Comparison of ENCODE assay signal across 17 mouse cellular contexts in genomic region chr11:8968094-8968493, GRCm38 (mm10). TPM values are rescaled to one million over a fixed set of nuclear protein-coding genes. Genes with fewer than 3 reads are reported as not detected.
"Had no signal": no experiment of that assay in that cellular context is flagged by ENCODE, and none has a peak within 500 bp of the region (broad histone marks: within the 10 kb centered on the region; RNA-seq: fewer than 3 reads in every experiment).

No protein-coding gene starts in this region.

- H3K27ac ChIP-seq: intestine, embryonic 15.5 days; kidney, embryonic 15.5 days; limb, embryonic 12.5 days; lung, embryonic 15.5 days; macrophage; midbrain, embryonic 15.5 days; neural tube, embryonic 13.5 days had no signal

- H3K36me3 ChIP-seq: intestine, embryonic 15.5 days; kidney, embryonic 15.5 days; limb, embryonic 12.5 days; lung, embryonic 15.5 days; midbrain, embryonic 15.5 days; neural tube, embryonic 13.5 days had no signal

- ATAC-seq: intestine, embryonic 15.5 days; midbrain, embryonic 15.5 days had no signal

- H3K4me1 ChIP-seq: intestine, embryonic 15.5 days; kidney, embryonic 15.5 days; limb, embryonic 12.5 days; lung, embryonic 15.5 days; midbrain, embryonic 15.5 days; neural tube, embryonic 13.5 days had no signal

- H3K4me2 ChIP-seq: intestine, embryonic 15.5 days; kidney, embryonic 15.5 days; limb, embryonic 12.5 days; lung, embryonic 15.5 days; midbrain, embryonic 15.5 days; neural tube, embryonic 13.5 days had no signal

- H3K27me3 ChIP-seq: intestine, embryonic 15.5 days; kidney, embryonic 15.5 days; lung, embryonic 15.5 days; midbrain, embryonic 15.5 days; neural tube, embryonic 13.5 days had no signal

- H3K9me3 ChIP-seq: intestine, embryonic 15.5 days; kidney, embryonic 15.5 days; limb, embryonic 12.5 days; lung, embryonic 15.5 days; midbrain, embryonic 15.5 days; neural tube, embryonic 13.5 days had no signal

- DNase-seq: kidney, adult 18-20 months; kidney, postnatal 14 days; layer of hippocampus, adult 9-11 months; lung, postnatal 14 days; retina, postnatal 1 day; right cerebral cortex, postnatal 4 days; spleen, adult 18-20 months; thymus, postnatal 4 days had no signal

- H3K9ac ChIP-seq: intestine, embryonic 15.5 days; kidney, embryonic 15.5 days; limb, embryonic 12.5 days; lung, embryonic 15.5 days; midbrain, embryonic 15.5 days; neural tube, embryonic 13.5 days had no signal

- H3K4me3 ChIP-seq: intestine, embryonic 15.5 days; kidney, embryonic 15.5 days; limb, embryonic 12.5 days; lung, embryonic 15.5 days; midbrain, embryonic 15.5 days; neural tube, embryonic 13.5 days had no signal

RNA-seq across cellular contexts. Expression of gene Pkd1l1, which starts 5.0 kb away (rescaled TPM):
- total RNA-seq: liver, adult 2 months; monocyte, adult 5-6 weeks had no signal
- polyA plus RNA-seq: macrophage had no signal
